Mouse (Mus musculus): Measurements from ENCODE around the gene Klhl23.

Klhl23 gene

DNA sequence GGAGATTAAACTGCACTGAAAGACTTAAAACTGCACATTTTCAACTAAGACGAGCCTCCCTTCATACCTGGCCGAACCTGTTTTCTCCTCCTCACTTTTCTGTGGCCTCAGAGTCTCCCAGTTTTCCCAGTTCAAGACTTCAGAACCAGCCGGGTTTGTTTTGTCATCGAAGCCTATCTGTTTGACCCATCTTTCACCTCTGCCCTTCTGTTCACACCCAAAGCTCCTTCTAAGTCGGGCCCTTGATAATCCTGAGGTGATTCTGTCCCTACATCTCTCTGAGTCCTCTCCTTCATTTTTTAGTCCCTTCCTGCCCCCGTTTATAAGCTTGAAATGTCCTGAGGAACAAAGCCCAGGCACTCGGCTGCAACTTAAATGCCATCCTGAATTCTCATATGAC is 6.3 kb downstream of the Klhl23 start:
- DNase-seq (ENCODE audit: inconsistent age in 2 of 2, low spot score in 1 of 2) = no peak

DNA sequence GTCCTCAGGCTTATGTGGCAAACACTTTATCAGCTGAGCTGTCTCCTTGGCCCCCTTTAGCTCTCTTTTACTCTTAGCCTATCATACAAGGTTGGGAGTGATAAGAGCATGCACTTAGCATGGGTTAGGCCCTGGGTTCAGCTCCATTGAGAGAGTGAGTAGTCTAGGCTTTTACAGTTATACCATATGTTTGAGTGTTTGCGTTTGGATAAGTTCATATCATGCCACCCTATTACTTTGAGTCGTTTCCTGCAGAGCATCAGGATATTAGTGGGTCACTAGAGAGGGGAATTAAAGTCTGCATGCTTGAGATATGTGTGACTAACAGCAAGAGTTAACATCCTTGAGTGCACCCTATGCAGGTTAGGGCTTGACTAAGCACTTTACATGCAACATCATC is 7.9 kb downstream of the Klhl23 start:
- no peak for DNase-seq (ENCODE audit: inconsistent age in 2 of 2, low spot score in 1 of 2)

DNA sequence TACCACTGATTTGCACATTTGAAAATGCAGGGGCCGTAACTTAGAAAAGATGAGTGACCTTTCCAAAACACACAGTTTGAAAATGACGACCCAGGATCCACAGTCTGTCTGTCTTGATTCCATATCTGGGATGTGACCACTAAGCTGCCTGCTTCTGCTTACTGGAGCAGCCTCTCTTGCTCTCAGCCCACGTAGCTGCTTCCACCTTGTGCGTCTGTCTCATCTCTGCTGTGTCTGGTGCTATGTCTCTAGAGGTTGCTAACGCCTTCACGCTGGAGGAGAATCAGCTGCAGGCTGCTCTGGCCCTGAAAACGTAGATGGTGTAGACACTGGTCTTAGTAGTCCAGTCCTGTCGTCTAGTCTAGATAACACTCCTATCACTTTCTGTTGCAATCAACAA is 8.4 kb downstream of the Klhl23 start:
- DNase-seq (ENCODE audit: inconsistent age in 2 of 2, low spot score in 1 of 2) = no peak

DNA sequence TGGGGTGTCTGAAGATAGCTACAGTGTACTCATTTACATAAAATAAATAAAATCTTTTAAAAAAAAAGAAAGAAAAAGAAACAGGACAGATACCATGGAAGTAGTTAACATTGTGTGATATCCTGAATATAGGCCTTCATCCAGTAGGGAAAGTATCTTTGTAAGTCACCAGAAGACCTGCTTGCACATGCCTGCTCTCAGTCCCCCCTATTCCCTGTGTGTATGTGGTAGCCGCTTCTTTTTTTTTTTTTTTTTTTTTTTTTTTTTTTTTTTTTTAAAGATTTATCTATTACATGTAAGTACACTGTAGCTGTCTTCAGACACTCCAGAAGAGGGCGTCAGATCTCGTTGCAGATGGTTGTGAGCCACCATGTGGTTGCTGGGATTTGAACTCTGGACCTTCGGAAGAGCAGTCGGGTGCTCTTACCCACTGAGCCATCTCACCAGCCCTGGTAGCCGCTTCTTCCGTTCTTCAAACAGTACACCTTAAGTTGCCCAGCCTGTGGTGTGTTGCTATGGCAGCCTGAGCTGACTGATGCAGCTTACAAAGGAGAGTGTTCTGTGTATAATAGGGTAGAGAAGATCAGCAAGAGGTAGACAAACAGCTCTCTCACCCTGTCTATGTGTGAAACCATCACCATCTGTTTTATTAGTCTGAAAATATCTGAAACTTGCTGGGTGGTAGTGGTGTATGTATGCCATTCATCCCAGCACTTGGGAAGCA is 15.7 kb downstream of the Klhl23 start:
- no peak for DNase-seq (ENCODE audit: inconsistent age in 2 of 2, low spot score in 1 of 2)

DNA sequence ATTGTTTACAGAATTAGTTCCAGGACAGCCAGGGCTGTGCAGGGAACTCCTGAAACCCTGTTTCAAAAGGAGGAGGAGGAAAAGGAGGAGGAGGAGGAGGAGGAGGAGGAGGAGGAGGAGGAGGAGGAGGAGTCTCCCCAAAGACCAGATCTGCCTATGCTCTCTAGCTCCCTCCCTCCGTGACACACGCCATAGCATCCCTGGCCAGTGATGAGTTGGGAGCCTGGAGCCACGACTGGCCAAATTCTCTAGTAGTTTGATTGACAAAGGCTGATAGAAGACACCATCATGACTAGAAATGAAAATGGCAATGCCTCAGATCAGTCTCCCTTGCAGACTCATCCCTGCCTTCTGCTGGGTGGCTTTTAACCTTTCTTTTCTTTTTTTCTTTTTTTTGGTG is 16.3 kb downstream of the Klhl23 start:
- no peak for DNase-seq (ENCODE audit: inconsistent age in 2 of 2, low spot score in 1 of 2)

DNA sequence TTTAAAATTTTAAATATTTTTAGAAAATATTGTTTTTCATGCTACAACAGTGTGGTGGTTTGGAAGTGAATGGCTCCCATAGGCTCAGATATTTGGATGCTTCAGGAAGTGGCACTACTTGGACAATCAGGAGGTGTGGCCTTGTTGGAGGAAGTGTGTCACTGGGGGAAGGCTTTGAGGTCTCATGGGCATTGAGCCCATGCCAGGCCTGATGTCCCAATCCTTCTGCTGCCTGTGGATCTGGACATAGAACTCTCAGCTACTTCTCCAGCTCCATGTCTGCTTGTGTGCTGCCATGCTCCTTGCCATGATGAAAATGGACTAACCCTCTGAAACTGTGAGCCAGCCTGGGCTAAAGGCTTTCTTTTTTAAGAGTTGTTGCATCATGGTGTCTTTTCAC is 17.0 kb downstream of the Klhl23 start:
- DNase-seq (ENCODE audit: inconsistent age in 2 of 2, low spot score in 1 of 2) = no peak

DNA sequence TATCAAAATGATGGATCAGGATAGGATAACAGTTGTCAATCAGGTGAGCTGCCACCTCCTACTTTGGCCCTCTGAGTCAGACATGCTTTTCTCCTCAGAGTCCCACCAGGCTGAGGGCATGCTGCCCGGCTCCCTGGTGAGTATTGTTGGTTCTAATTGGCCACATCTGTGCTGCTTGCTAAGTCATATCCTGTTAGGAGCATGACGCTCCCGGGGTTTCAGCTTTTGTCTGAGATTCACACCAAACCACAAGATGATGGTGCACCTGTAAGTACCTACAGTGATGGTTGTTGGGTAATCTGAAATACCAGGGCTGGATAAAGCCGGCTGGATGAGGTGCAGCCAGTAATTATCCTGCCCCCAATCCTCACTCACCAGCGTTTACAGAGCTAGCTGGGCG is 18.5 kb downstream of the Klhl23 start:
- no peak for DNase-seq (ENCODE audit: inconsistent age in 2 of 2, low spot score in 1 of 2)

DNA sequence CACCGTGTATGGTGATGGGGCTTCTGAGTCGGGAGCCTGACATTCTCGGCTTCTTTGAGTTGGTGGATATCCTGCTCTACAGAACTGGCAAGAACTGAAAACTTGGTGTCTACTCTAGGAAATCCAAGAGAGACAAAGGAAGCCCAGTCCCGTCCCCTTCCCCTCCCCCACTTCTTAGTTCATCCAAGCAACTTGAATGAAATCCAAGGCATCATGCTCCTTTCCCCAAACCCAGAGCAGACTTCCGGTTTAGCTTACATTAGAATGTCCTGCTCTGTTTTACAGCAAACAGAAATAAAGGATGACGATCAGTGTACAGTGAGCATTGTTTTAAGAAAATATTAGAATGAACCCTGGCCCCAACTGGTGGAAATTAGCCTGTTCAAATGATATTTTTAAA is 27.5 kb downstream of the Klhl23 start:
- no peak for DNase-seq (ENCODE audit: inconsistent age in 2 of 2, low spot score in 1 of 2)

DNA sequence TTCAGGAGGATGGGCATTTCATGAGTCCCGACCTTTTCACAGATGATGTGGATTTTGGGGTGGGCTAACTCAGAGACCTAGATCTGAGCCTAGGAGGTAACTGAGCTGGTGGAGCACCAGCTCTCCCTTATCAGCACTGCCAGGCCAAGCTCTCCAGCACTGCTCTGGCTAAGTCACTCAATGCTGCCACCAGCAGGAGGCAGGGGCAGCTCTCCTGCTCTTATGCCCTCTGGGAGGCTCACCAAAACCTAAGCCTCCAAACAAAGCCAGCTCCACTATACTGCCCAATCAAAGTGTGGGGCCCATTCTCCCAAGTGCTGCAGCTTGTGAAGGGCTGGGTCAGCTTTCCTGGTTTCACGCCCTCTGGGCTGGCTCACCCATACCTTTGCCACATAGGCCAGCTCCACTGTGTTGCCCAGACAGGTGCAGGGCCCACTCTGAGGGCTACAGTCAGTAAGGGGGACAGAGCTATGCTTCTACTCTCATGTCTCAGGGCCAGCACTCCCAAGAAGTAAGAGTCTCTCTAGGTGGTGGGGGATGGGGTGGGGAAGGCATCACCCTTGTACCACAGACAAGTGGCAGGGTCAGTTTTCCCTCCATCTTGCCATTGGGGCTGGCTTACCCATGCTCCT is 29.8 kb downstream of the Klhl23 start:
- no peak for DNase-seq (ENCODE audit: inconsistent age in 2 of 2, low spot score in 1 of 2)

DNA sequence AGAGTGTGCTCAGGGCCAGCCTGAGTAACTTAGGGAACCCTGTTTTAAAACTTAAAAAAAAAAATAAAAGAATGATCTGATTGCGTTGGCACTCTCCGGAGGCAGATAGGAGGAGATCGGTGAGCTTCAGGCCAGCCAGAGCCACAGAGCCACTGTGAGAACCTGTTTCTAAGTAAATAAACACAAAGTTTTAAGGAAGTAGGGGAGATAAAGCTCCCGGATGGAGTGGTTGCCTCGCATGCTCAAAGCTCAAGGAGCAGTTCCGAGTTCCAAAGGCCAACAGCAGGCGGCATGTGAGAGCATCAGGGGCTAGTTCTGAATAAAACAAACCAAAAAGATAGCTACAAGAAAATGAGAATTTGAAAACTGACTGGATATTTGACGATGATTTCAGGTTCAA is 34.6 kb downstream of the Klhl23 start:
- DNase-seq (ENCODE audit: inconsistent age in 2 of 2, low spot score in 1 of 2) = no peak

DNA sequence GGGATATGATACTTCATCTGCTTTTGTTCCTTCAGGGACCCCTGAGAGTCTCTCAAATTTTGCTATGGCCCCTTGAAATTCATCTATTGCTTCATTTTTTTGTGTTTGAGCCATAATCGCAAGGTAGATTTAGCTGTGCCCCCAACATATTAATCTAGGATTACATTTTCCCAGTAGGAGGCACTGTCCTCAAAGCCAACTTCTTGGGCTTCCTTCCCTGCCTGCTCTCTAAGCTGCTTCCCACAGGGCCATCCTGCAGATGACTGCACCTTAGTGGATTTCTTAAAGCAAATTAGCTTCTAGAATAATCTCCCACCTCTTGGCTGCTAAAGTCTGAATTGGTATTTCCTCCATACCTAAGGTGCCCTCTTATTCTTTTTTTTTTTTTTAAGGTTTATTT is 36.1 kb downstream of the Klhl23 start:
- no peak for DNase-seq (ENCODE audit: inconsistent age in 2 of 2, low spot score in 1 of 2)

DNA sequence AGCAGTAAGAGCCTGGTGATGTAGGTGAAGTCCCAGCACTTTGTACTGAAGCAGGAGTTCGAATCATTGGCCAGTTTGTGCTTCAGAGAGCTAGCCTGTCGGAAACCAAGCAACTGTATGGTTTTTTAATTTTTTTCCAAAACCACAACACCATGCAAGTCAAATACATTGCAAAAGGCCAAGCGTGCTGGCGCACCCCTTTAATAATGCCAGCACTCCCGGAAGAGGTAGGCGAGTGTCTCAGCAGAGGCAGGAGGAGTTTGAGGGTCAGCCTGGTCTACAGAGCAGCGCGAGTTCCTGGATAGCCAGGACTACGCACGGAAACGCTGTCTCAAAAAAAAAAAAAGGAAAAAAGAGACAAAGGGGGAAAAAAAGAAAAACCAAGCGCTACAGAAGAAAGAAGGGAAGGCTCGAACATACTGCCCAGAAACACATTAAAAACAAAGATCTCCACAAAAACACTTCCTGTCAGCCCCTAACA is 39.3 kb downstream of the Klhl23 start:
- DNase-seq (ENCODE audit: inconsistent age in 2 of 2, low spot score in 1 of 2) = peak; percentile 43 to 79

DNA sequence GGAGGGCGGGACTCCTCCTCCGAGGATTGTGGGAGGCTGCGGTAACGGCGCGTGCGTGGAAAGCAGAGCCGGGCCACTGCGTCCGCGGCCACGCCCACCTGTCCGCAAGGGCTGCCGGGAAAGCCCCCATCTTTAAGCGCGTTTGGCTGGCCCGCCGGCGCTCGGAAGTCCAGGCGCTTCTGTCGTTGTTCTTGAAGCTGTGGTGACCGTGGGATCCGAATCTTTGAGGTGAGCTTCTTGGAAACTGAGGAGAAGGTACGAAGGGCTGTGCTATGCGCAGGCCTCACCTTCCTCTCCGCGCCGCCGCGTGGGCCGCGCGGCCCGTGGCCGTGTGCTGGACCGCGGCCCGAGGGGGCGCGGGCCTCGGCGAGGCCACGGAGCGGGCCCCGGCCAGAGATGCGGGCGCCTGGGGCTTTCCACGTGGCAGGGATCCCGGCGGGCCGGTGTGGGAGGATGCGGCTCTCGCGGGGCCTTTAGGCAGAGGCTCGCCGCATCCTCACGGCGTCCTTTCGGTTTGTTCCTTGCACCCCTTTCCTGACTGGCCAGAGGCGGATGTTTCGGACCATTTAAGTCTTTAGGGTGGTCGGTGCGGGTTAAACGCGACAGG is 39.8 kb downstream of the Klhl23 start, which contains the start of gene Ssb:
TSS of gene Ssb (plus strand) at position 78 of the 607 bp plus-strand sequence.
- DNase-seq (ENCODE audit: inconsistent age in 2 of 2, low spot score in 1 of 2) = peak; percentile 94 to 96

DNA sequence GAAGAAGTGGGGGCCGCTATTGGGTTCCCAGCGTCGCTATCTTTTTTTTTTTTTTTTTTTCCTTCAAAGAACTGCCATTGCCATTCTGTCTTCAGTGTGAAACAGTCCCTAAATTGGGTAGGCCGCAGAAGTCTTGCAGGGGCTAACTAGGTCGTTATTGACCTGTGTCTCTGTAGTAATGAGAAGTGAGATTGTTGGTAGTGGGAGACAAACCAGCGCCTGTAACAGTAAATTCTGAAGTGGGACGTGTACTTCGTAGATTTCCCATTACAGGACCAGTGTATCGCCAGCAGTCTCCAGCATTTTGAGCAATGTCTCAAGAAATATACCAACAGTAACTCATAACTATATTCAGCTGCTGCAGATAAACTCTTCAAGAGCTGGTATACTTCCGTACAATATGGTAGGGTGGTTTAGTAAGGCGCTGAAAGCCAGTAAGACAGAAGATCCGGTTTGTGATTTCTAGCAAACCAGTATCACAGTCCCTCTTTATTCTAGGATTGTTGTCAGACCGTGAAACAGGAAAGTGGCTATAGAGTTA is 40.4 kb downstream of the Klhl23 start:
- DNase-seq (ENCODE audit: inconsistent age in 2 of 2, low spot score in 1 of 2) = peak in 1 of 2 experiments; percentile 65

DNA sequence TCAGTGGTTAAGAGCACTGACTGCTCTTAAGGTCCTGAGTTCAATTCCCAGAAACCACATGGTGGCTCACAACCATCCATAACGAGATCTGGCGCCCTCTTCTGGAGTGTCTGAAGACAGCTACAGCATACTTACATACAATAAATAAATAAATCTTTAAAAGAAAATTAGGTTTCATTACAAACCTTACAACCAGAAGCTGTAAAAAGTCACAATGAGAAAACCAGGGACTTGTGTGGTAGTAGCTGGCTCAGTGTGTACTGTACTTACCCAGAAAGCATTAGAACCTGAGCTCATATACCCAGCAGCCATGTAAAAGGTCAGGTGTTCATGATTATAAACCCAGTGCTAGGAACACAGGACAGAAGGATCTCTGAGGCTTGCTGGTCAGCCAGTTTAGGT is 62.2 kb downstream of the Klhl23 start:
- peak in 1 of 2 experiments; percentile 51 for DNase-seq (ENCODE audit: inconsistent age in 2 of 2, low spot score in 1 of 2)

DNA sequence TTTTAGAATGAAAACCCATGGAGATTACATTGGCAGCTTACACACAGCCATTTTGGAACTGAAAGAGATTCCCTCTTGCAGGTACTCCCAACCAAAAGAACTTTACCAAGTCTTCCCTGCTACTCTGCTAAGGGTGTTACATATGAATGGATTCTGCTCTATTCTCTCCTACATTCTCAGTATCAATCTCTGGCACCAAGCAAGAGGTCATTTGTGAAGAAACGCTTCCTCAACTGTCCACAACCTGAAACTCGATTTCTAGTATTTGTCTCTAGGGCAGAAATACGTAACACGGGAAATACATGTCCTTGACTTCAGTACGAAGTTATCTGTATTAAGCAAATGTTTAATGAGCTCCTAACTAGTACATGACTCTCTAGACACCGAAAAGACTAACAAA is 62.8 kb downstream of the Klhl23 start:
- peak in 1 of 2 experiments; percentile 52 for DNase-seq (ENCODE audit: inconsistent age in 2 of 2, low spot score in 1 of 2)

DNA sequence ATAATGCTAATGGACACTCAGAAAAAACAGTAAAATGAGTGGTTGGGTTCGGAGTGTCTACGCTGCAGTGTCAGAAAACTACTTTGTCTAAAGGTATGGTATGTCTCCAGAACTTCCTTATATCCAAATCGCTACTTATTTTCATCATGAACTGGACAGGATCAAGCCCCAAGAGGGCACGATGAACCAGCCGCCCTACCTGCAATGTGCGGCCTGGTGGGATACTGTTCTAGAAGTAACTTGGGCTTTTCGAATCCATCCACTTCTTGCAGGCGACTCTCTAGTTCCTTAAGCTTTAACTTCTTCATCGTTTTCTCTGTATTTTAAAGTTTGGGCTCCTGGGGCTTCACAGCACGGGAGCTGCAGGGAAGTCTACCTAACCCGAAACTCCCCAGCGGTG is 63.3 kb downstream of the Klhl23 start:
- DNase-seq (ENCODE audit: inconsistent age in 2 of 2, low spot score in 1 of 2) = no peak

DNA sequence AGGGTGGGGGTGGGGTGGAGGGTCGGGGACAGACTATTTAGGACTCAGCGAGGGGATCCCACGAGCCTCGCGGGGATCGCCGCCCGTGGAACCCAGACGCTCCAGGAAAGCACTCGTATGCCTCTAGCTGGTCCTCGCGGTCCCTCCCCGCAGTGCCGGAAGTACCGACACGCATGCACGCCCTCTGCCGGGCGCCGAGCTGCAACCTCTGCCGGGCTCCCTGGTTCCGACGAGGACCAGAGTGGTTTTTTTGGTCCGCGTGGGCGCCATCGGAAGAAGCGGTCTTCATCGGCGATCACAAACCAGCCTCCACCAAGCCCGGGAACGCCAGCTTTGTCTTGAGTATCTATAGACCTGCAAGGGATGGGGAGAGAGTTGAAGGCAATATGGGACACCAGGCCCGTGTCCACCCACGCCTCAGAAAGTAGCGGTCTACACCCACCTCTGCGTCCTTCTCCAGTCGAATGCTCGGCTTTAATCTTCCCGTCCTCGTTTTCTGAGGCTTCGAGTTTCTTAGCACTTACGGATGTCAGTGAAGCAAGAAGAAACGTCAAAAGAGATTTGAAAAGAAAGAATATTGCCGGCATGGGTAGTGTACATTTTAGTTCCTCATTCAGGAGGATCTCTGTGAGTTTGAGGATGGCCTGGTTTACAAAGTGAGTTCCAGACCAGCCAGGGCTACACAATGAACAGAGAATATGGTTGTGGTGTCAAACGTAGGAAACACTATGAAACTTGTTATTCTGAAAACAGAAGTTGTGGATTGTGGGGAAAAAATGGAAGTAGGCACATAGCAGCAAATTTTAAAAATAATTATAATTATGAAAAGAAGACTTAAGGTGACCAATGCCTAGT is 63.9 kb downstream of the Klhl23 start, which contains the start of gene Mettl5:
TSS of gene Mettl5 (minus strand) at position 165 of the 855 bp plus-strand sequence.
- peak; percentile 89 to 96 for DNase-seq (ENCODE audit: inconsistent age in 2 of 2, low spot score in 1 of 2)
